Mouse (Mus musculus): ENCODE results near the gene Zhx3. TPM values are rescaled to one million over a fixed set of nuclear protein-coding genes. Genes with fewer than 3 reads are reported as not detected.
A peak's percentile ranks its signal among the peaks of the same experiment; 100 is the strongest.

Zhx3 gene
- polyA plus RNA-seq, 1 experiment from 2014 or later, result 6.0 TPM

DNA sequence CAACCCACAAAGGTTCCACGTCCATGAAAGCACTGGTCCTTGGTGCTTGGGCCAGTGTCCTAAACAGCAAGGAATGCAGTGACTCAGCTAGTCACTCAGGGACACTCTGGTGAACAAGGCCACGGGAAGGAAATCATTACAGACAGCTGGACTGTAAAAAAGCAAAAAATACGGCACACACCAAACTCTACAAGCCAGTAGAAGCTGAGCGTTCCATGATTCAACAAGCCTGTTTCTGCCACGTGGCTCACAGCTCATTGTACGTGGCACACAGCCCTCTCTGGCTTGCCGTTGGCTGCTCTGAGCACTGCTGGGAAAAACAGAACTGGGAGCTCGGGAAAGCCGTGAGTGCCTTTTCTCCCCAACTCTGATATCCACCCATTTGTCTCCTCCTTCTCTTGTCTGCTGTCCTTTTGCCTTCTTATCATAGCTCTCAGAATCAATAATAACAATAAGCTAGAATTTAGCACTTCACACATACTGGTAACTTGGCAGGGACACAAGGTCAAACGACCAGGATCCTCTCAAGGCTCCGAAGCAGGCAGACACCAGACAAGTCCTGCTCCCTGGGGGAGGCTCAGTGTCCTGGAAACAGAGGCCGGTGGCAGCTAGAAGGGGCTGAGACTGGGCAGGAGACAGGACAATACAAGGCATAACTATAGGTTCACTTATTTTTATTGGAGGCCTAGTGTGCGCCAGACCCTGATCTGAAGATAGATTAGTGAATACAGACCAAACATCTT, 7.8 kb upstream of the Zhx3 start, which contains the start of gene Lpin3:
TSS of gene Lpin3 (plus strand) at position 218 of the 743 bp plus-strand sequence.
- 60% methylated on average over 13 of the region's 13 CpGs for WGBS (ENCODE audit: insufficient replicate concordance)
- ATAC-seq (peak; percentile 53), DNase-seq (no peak)
- Histone ChIP-seq H3K36me3 (replicated peaks; ENCODE audit: insufficient read depth, low read length) (no peaks in the 10 kb centered on the region), H3K27me3 (ENCODE audit: insufficient read depth, low read length) (no peaks in the 10 kb centered on the region), H3K9me3 (ENCODE audit: low read length) (peaks cover 4% of the 10 kb centered on the region; the same call in 1 of the 2 replicates), H3K9ac (replicated peaks) (no peak within 1 kb of the TSS), H3K4me2 (ENCODE audit: low read depth, low read length) (no peak within 1 kb of the TSS), H3K4me3 (ENCODE audit: low read depth, low read length) (no peak within 1 kb of the TSS), H3K27ac (ENCODE audit: low read depth) (no peak within 1 kb of the TSS), H3K4me1 (ENCODE audit: insufficient read depth) (no peaks in the 10 kb centered on the region)
- TF ChIP-seq CTCF (IDR thresholded peaks at IDR 0.05; ENCODE audit: low read depth), result no peak
- no peak for TF ChIP-seq EP300 (IDR thresholded peaks at IDR 0.05; ENCODE audit: low read depth)

- Histone ChIP-seq H3K27ac (ENCODE audit: low read depth) (no peak overlapping the region), H3K9me3 (ENCODE audit: low read length) (peaks cover 4% of the 10 kb centered on the region; the same call in 1 of the 2 replicates), H3K4me3 (ENCODE audit: low read depth, low read length) (no peak overlapping the region), H3K9ac (replicated peaks) (no peak overlapping the region), H3K36me3 (replicated peaks; ENCODE audit: insufficient read depth, low read length) (no peaks in the 10 kb centered on the region), H3K27me3 (ENCODE audit: insufficient read depth, low read length) (no peaks in the 10 kb centered on the region), H3K4me2 (ENCODE audit: low read depth, low read length) (no peak overlapping the region), H3K4me1 (ENCODE audit: insufficient read depth) (peaks cover 8% of the 10 kb centered on the region; the same call in 1 of the 2 replicates)
- TF ChIP-seq CTCF (IDR thresholded peaks at IDR 0.05; ENCODE audit: low read depth) (peak; percentile 66), EP300 (IDR thresholded peaks at IDR 0.05; ENCODE audit: low read depth) (no peak)
- no peak for DNase-seq
- WGBS (ENCODE audit: insufficient replicate concordance), result 77% methylated on average over 4 of the region's 4 CpGs
- no peak for ATAC-seq
These were observed 3.3 kb upstream of the Zhx3 start for GRCm38 (mm10) chr2:160876115-160876514.

- H3K4me3 ChIP-seq (ENCODE audit: low read depth, low read length), result no peak overlapping the region
- peaks cover 4% of the 10 kb centered on the region; the same call in 1 of the 2 replicates for H3K9me3 ChIP-seq (ENCODE audit: low read length)
- no peak overlapping the region for H3K4me2 ChIP-seq (ENCODE audit: low read depth, low read length)
- ATAC-seq, result no peak
- no peak overlapping the region for H3K9ac ChIP-seq (replicated peaks)
- H3K27me3 ChIP-seq (ENCODE audit: insufficient read depth, low read length), result no peaks in the 10 kb centered on the region
- no peaks in the 10 kb centered on the region for H3K36me3 ChIP-seq (replicated peaks; ENCODE audit: insufficient read depth, low read length)
- no peak for DNase-seq
- TF ChIP-seq CTCF (IDR thresholded peaks at IDR 0.05; ENCODE audit: low read depth), result no peak
- TF ChIP-seq EP300 (IDR thresholded peaks at IDR 0.05; ENCODE audit: low read depth), result no peak
- 51% methylated on average over 5 of the region's 5 CpGs for WGBS (ENCODE audit: insufficient replicate concordance)
- 0 out of 2 replicates have a peak overlapping the region, but pooled peaks have one; percentile 94 for H3K27ac ChIP-seq (ENCODE audit: low read depth)
- H3K4me1 ChIP-seq (ENCODE audit: insufficient read depth), result peaks cover 8% of the 10 kb centered on the region; the same call in 1 of the 2 replicates
These were observed 1.6 kb upstream of the Zhx3 start for GRCm38 (mm10) chr2:160874231-160874877.

GRCm38 (mm10) chr2:160872395-160872794, 403 bp downstream of the Zhx3 start:
- peak overlapping the region; percentile 89 for H3K9ac ChIP-seq (replicated peaks)
- TF ChIP-seq CTCF (IDR thresholded peaks at IDR 0.05; ENCODE audit: low read depth) (no peak), EP300 (IDR thresholded peaks at IDR 0.05; ENCODE audit: low read depth) (no peak)
- H3K27me3 ChIP-seq (ENCODE audit: insufficient read depth, low read length), result no peaks in the 10 kb centered on the region
- peak; percentile 83 for DNase-seq
- H3K27ac ChIP-seq (ENCODE audit: low read depth), result peak overlapping the region; percentile 94
- H3K4me3 ChIP-seq (ENCODE audit: low read depth, low read length), result peak overlapping the region; percentile 75
- no peaks in the 10 kb centered on the region for H3K36me3 ChIP-seq (replicated peaks; ENCODE audit: insufficient read depth, low read length)
- 1% methylated on average over 41 of the region's 47 CpGs for WGBS (ENCODE audit: insufficient replicate concordance)
- peaks cover 8% of the 10 kb centered on the region; the same call in 1 of the 2 replicates for H3K4me1 ChIP-seq (ENCODE audit: insufficient read depth)
- peak; percentile 86 for ATAC-seq
- H3K9me3 ChIP-seq (ENCODE audit: low read length), result peaks cover 4% of the 10 kb centered on the region; the same call in 1 of the 2 replicates
- H3K4me2 ChIP-seq (ENCODE audit: low read depth, low read length), result peak overlapping the region; percentile 80

GRCm38 (mm10) chr2:160871310-160871709, 1.5 kb downstream of the Zhx3 start:
- H3K27ac ChIP-seq (ENCODE audit: low read depth), result no peak overlapping the region
- H3K4me1 ChIP-seq (ENCODE audit: insufficient read depth), result peaks cover 8% of the 10 kb centered on the region; the same call in 1 of the 2 replicates
- H3K27me3 ChIP-seq (ENCODE audit: insufficient read depth, low read length), result no peaks in the 10 kb centered on the region
- no peak overlapping the region for H3K9ac ChIP-seq (replicated peaks)
- H3K36me3 ChIP-seq (replicated peaks; ENCODE audit: insufficient read depth, low read length), result no peaks in the 10 kb centered on the region
- peak overlapping the region; percentile 60 for H3K4me2 ChIP-seq (ENCODE audit: low read depth, low read length)
- H3K9me3 ChIP-seq (ENCODE audit: low read length), result peaks cover 4% of the 10 kb centered on the region; the same call in 1 of the 2 replicates
- DNase-seq (no peak), ATAC-seq (no peak)
- 69% methylated on average over 3 of the region's 3 CpGs for WGBS (ENCODE audit: insufficient replicate concordance)
- TF ChIP-seq CTCF (IDR thresholded peaks at IDR 0.05; ENCODE audit: low read depth) (no peak), EP300 (IDR thresholded peaks at IDR 0.05; ENCODE audit: low read depth) (no peak)
- peak overlapping the region; percentile 24 for H3K4me3 ChIP-seq (ENCODE audit: low read depth, low read length)

DNA sequence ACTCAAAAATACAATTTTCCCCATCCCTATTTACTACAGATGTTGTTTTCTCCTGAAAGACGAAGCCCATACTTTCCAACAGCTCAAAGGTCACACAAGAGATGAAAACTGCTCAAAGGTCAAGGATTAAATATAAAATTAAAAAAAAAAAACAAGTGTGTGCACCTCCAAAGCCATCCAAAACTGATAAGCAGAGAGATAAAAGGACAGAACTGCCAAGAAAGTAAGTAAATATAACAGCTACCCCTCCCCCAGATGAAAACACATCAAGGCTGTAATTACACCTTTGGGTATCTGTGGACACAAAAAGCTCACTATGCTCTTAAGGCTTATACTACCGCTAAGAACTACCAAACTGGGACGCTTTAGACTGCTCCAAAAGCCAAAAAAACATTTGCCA, 3.4 kb downstream of the Zhx3 start:
- H3K4me2 ChIP-seq (ENCODE audit: low read depth, low read length), result no peak overlapping the region

More for the DNA sequence above, 3.4 kb downstream of the Zhx3 start:
- 69% methylated on average over 3 of the region's 3 CpGs for WGBS (ENCODE audit: insufficient replicate concordance)
- no peak overlapping the region for H3K27ac ChIP-seq (ENCODE audit: low read depth)
- H3K4me3 ChIP-seq (ENCODE audit: low read depth, low read length), result no peak overlapping the region
- no peaks in the 10 kb centered on the region for H3K9me3 ChIP-seq (ENCODE audit: low read length)
- H3K4me1 ChIP-seq (ENCODE audit: insufficient read depth), result peaks cover 8% of the 10 kb centered on the region; the same call in 1 of the 2 replicates
- no peak overlapping the region for H3K9ac ChIP-seq (replicated peaks)
- TF ChIP-seq CTCF (IDR thresholded peaks at IDR 0.05; ENCODE audit: low read depth), result no peak
- DNase-seq (no peak), ATAC-seq (no peak)
- no peaks in the 10 kb centered on the region for H3K27me3 ChIP-seq (ENCODE audit: insufficient read depth, low read length)
- H3K36me3 ChIP-seq (replicated peaks; ENCODE audit: insufficient read depth, low read length), result no peaks in the 10 kb centered on the region
